Mouse (Mus musculus): ENCODE results near the gene A230072I06Rik.

DNA sequence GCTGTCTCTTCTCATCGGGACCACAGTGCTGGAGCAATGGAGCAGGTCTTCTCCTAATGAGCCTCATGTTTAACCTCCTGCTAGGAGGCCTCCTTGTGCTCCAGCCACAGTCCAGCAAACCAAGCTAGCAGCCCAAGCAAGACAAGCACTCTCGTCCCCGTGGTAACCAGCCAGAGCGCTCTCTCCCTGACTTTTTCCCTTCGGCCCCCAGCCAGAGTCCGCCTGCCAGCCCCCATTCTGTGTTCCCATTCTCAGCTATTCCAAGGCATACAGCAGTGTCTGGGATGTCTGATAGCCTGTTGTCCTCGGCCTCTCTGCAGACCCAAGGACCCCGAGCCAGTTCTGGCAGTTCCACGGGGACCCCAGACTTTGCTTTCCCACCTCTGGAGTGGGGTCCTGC lies 38.5 kb upstream of the A230072I06Rik start:
- TF ChIP-seq CTCF (IDR thresholded peaks at IDR 0.05; ENCODE audit: low read depth, low read length): no peak
- TF ChIP-seq POLR2A (IDR thresholded peaks at IDR 0.05; ENCODE audit: borderline replicate concordance, low read depth, low read length): no peak

All from bone marrow macrophage, adult 2 months (primary cell).